Mouse (Mus musculus): ENCODE data around the gene Spn.

- TF ChIP-seq CTCF (IDR thresholded peaks at IDR 0.05; ENCODE audit: insufficient read depth, low read length) (no peak), POLR2A (IDR thresholded peaks at IDR 0.05; ENCODE audit: borderline replicate concordance, extremely low read depth, low read depth, low read length) (no peak)
Observed at GRCm38 (mm10) chr7:127105551-127105950, 32.1 kb downstream of the Spn start.
